Mouse (Mus musculus): ENCODE results near the gene Sh2b1. TPM values are rescaled to one million over a fixed set of nuclear protein-coding genes. Genes with fewer than 3 reads are reported as not detected.
A peak's percentile ranks its signal among the peaks of the same experiment; 100 is the strongest.

Gene Sh2b1
- 71.2 and 73.9 TPM in 2 replicates for polyA plus RNA-seq (2015; fragmentation: Nextera tagmentation; extraction: Ambion mirVana)

- peak within 1 kb of the TSS; percentile 95 for H3K4me2 ChIP-seq (ENCODE audit: low read length)
Observed at GRCm38 (mm10) chr7:126474993-126475581, at the start of gene Sh2b1. TSS of gene Sh2b1 (minus strand) at chr7:126475424.

GRCm38 (mm10) chr7:126523316-126523715, 48.1 kb upstream of the Sh2b1 start:
- Histone ChIP-seq H3K27ac (ENCODE audit: low read length) (no peak overlapping the region), H3K9me3 (ENCODE audit: control insufficient read depth, low read length) (no peaks in the 10 kb centered on the region), H3K9ac (replicated peaks; ENCODE audit: low read depth, low read length) (no peak overlapping the region), H3K27me3 (replicated peaks; ENCODE audit: control insufficient read depth, insufficient read depth, low read length) (0 out of 2 replicates have a peak, but pooled peaks cover 3% of the 10 kb centered on the region), H3K4me3 (replicated peaks; ENCODE audit: low read length) (no peak overlapping the region), H3K4me2 (ENCODE audit: low read length) (no peak overlapping the region), H3K4me1 (replicated peaks; ENCODE audit: control insufficient read depth, insufficient read depth, low read length) (peaks cover 3% of the 10 kb centered on the region), H3K36me3 (ENCODE audit: control insufficient read depth, insufficient read depth) (no peaks in the 10 kb centered on the region)
- WGBS = 80% methylated on average over 3 of the region's 3 CpGs
- ATAC-seq = no peak

More at GRCm38 (mm10) chr7:126474993-126475581, at the start of gene Sh2b1:
- WGBS = under 1% methylated on average over 53 of the region's 53 CpGs
- Histone ChIP-seq H3K4me3 (replicated peaks; ENCODE audit: low read length) (peak within 1 kb of the TSS; percentile 91), H3K9me3 (ENCODE audit: control insufficient read depth, low read length) (no peaks in the 10 kb centered on the region), H3K27ac (ENCODE audit: low read length) (peak within 1 kb of the TSS; percentile 96), H3K9ac (replicated peaks; ENCODE audit: low read depth, low read length) (peak within 1 kb of the TSS; percentile 98), H3K27me3 (replicated peaks; ENCODE audit: control insufficient read depth, insufficient read depth, low read length) (no peaks in the 10 kb centered on the region), H3K36me3 (ENCODE audit: control insufficient read depth, insufficient read depth) (peaks cover 14% of the 10 kb centered on the region), H3K4me1 (replicated peaks; ENCODE audit: control insufficient read depth, insufficient read depth, low read length) (peaks cover 17% of the 10 kb centered on the region)
- peak; percentile 95 for ATAC-seq

- Histone ChIP-seq H3K36me3 (ENCODE audit: control insufficient read depth, insufficient read depth) (no peaks in the 10 kb centered on the region), H3K9me3 (ENCODE audit: control insufficient read depth, low read length) (no peaks in the 10 kb centered on the region), H3K4me2 (ENCODE audit: low read length) (no peak overlapping the region), H3K27me3 (replicated peaks; ENCODE audit: control insufficient read depth, insufficient read depth, low read length) (0 out of 2 replicates have a peak, but pooled peaks cover 3% of the 10 kb centered on the region), H3K9ac (replicated peaks; ENCODE audit: low read depth, low read length) (no peak overlapping the region), H3K4me1 (replicated peaks; ENCODE audit: control insufficient read depth, insufficient read depth, low read length) (no peaks in the 10 kb centered on the region), H3K4me3 (replicated peaks; ENCODE audit: low read length) (no peak overlapping the region), H3K27ac (ENCODE audit: low read length) (no peak overlapping the region)
- 73% methylated on average over 2 of the region's 2 CpGs for WGBS
- no peak for ATAC-seq
Observed at GRCm38 (mm10) chr7:126519513-126519912, 44.3 kb upstream of the Sh2b1 start.

- Histone ChIP-seq H3K4me3 (replicated peaks; ENCODE audit: low read length) (no peak overlapping the region), H3K27ac (ENCODE audit: low read length) (no peak overlapping the region), H3K36me3 (ENCODE audit: control insufficient read depth, insufficient read depth) (no peaks in the 10 kb centered on the region), H3K27me3 (replicated peaks; ENCODE audit: control insufficient read depth, insufficient read depth, low read length) (0 out of 2 replicates have a peak, but pooled peaks cover 3% of the 10 kb centered on the region), H3K4me2 (ENCODE audit: low read length) (no peak overlapping the region), H3K9ac (replicated peaks; ENCODE audit: low read depth, low read length) (no peak overlapping the region), H3K9me3 (ENCODE audit: control insufficient read depth, low read length) (no peaks in the 10 kb centered on the region), H3K4me1 (replicated peaks; ENCODE audit: control insufficient read depth, insufficient read depth, low read length) (no peaks in the 10 kb centered on the region)
- WGBS = 80% methylated on average over 5 of the region's 5 CpGs
- ATAC-seq = no peak
Observed at GRCm38 (mm10) chr7:126518261-126518941, 43.2 kb upstream of the Sh2b1 start.

- Histone ChIP-seq H3K27me3 (replicated peaks; ENCODE audit: control insufficient read depth, insufficient read depth, low read length) (no peaks in the 10 kb centered on the region), H3K4me1 (replicated peaks; ENCODE audit: control insufficient read depth, insufficient read depth, low read length) (no peaks in the 10 kb centered on the region), H3K4me2 (ENCODE audit: low read length) (no peak overlapping the region), H3K9ac (replicated peaks; ENCODE audit: low read depth, low read length) (no peak overlapping the region), H3K27ac (ENCODE audit: low read length) (no peak overlapping the region), H3K9me3 (ENCODE audit: control insufficient read depth, low read length) (no peaks in the 10 kb centered on the region), H3K36me3 (ENCODE audit: control insufficient read depth, insufficient read depth) (no peaks in the 10 kb centered on the region), H3K4me3 (replicated peaks; ENCODE audit: low read length) (no peak overlapping the region)
- 85% methylated on average over 3 of the region's 3 CpGs for WGBS
- no peak for ATAC-seq
Observed at GRCm38 (mm10) chr7:126511287-126511686, 36.1 kb upstream of the Sh2b1 start.

GRCm38 (mm10) chr7:126507126-126507778, 32.0 kb upstream of the Sh2b1 start:
- Histone ChIP-seq H3K36me3 (ENCODE audit: control insufficient read depth, insufficient read depth) (no peaks in the 10 kb centered on the region), H3K27ac (ENCODE audit: low read length) (no peak overlapping the region), H3K4me1 (replicated peaks; ENCODE audit: control insufficient read depth, insufficient read depth, low read length) (peaks cover 5% of the 10 kb centered on the region; the same call in 1 of the 2 replicates), H3K4me3 (replicated peaks; ENCODE audit: low read length) (no peak overlapping the region), H3K9me3 (ENCODE audit: control insufficient read depth, low read length) (no peaks in the 10 kb centered on the region), H3K9ac (replicated peaks; ENCODE audit: low read depth, low read length) (no peak overlapping the region), H3K27me3 (replicated peaks; ENCODE audit: control insufficient read depth, insufficient read depth, low read length) (no peaks in the 10 kb centered on the region), H3K4me2 (ENCODE audit: low read length) (no peak overlapping the region)
- no peak for ATAC-seq
- 90% methylated on average over 8 of the region's 8 CpGs for WGBS

GRCm38 (mm10) chr7:126504913-126505312, 29.7 kb upstream of the Sh2b1 start:
- Histone ChIP-seq H3K4me1 (replicated peaks; ENCODE audit: control insufficient read depth, insufficient read depth, low read length) (peaks cover 15% of the 10 kb centered on the region), H3K36me3 (ENCODE audit: control insufficient read depth, insufficient read depth) (peaks cover 13% of the 10 kb centered on the region), H3K4me2 (ENCODE audit: low read length) (no peak overlapping the region), H3K27me3 (replicated peaks; ENCODE audit: control insufficient read depth, insufficient read depth, low read length) (no peaks in the 10 kb centered on the region), H3K9ac (replicated peaks; ENCODE audit: low read depth, low read length) (no peak overlapping the region), H3K9me3 (ENCODE audit: control insufficient read depth, low read length) (no peaks in the 10 kb centered on the region), H3K27ac (ENCODE audit: low read length) (no peak overlapping the region), H3K4me3 (replicated peaks; ENCODE audit: low read length) (no peak overlapping the region)
- 75% methylated on average over 2 of the region's 2 CpGs for WGBS
- no peak for ATAC-seq

- peak; percentile 84 for ATAC-seq
- Histone ChIP-seq H3K4me2 (ENCODE audit: low read length) (peak within 1 kb of the TSS; percentile 59), H3K27me3 (replicated peaks; ENCODE audit: control insufficient read depth, insufficient read depth, low read length) (no peaks in the 10 kb centered on the region), H3K4me1 (replicated peaks; ENCODE audit: control insufficient read depth, insufficient read depth, low read length) (peaks cover 15% of the 10 kb centered on the region), H3K4me3 (replicated peaks; ENCODE audit: low read length) (peak within 1 kb of the TSS; percentile 100), H3K27ac (ENCODE audit: low read length) (peak within 1 kb of the TSS; percentile 99), H3K9me3 (ENCODE audit: control insufficient read depth, low read length) (no peaks in the 10 kb centered on the region), H3K36me3 (ENCODE audit: control insufficient read depth, insufficient read depth) (peaks cover 23% of the 10 kb centered on the region), H3K9ac (replicated peaks; ENCODE audit: low read depth, low read length) (peak within 1 kb of the TSS; percentile 99)
- under 1% methylated on average over 56 of the region's 72 CpGs for WGBS
Observed at GRCm38 (mm10) chr7:126503273-126503878, 28.2 kb upstream of the Sh2b1 start, which contains the start of gene Atxn2l. TSS of gene Atxn2l (minus strand) at chr7:126503437.

GRCm38 (mm10) chr7:126502751-126503150, 27.5 kb upstream of the Sh2b1 start:
- Histone ChIP-seq H3K9ac (replicated peaks; ENCODE audit: low read depth, low read length) (peak overlapping the region; percentile 99), H3K4me1 (replicated peaks; ENCODE audit: control insufficient read depth, insufficient read depth, low read length) (peaks cover 15% of the 10 kb centered on the region), H3K9me3 (ENCODE audit: control insufficient read depth, low read length) (no peaks in the 10 kb centered on the region), H3K27ac (ENCODE audit: low read length) (peak overlapping the region; percentile 99), H3K4me2 (ENCODE audit: low read length) (peak overlapping the region; percentile 59), H3K4me3 (replicated peaks; ENCODE audit: low read length) (peak overlapping the region; percentile 100), H3K36me3 (ENCODE audit: control insufficient read depth, insufficient read depth) (peaks cover 29% of the 10 kb centered on the region), H3K27me3 (replicated peaks; ENCODE audit: control insufficient read depth, insufficient read depth, low read length) (no peaks in the 10 kb centered on the region)
- ATAC-seq = no peak; the same call in 1 of the 2 replicates
- under 1% methylated on average over 39 of the region's 40 CpGs for whole genome bisulfite sequencing
